Mouse (Mus musculus): Measurements from ENCODE around the gene Cnot3. TPM values are rescaled to one million over a fixed set of nuclear protein-coding genes. Genes with fewer than 3 reads are reported as not detected.

Cnot3 gene
- total RNA-seq, 2 experiments from 2014 or later = 49.7 to 55.9 TPM

Small RNAs within 50 kb of the gene (microRNA-seq; reads per million reads assigned to microRNA genes)
- gene Mir3572 = 6.4 to 7.1 reads per million in 2 experiments

Other genes starting within 250 kb of the Cnot3 start
- 1 to 10 TPM; 2.0 to 2.7 TPM for gene Cacng6, start 221.1 kb upstream of the Cnot3 start, total RNA-seq (2021)
- gene Tarm1, start 142.6 kb upstream of the Cnot3 start, total RNA-seq (2021) = not detected
- 1 to 10 TPM; 1.2 to 1.8 TPM for gene Oscar, start 29.1 kb upstream of the Cnot3 start, total RNA-seq (2021)
- gene Ndufa3, start 27.9 kb upstream of the Cnot3 start, total RNA-seq (2021) = 100 to 1,000 TPM; 546 to 598 TPM
- 10 to 100 TPM; 37.0 to 43.8 TPM for gene Tfpt, start 15.3 kb upstream of the Cnot3 start, total RNA-seq (2021)
- 10 to 100 TPM; 50.9 to 51.1 TPM for gene Prpf31, start 15.3 kb upstream of the Cnot3 start, total RNA-seq (2021)
- gene Leng1, start 20.6 kb downstream of the Cnot3 start, total RNA-seq (2021) = 1 to 10 TPM; 4.0 to 4.9 TPM
- gene Tmc4, start 32.3 kb downstream of the Cnot3 start, total RNA-seq (2021) = 1 to 10 TPM; 4.3 to 4.6 TPM
- gene Tsen34, start 47.6 kb downstream of the Cnot3 start, total RNA-seq (2021) = 10 to 100 TPM; 61.2 to 74.1 TPM
- gene Mboat7, start 48.3 kb downstream of the Cnot3 start, total RNA-seq (2021) = 100 to 1,000 TPM; 165 to 167 TPM
- 100 to 1,000 TPM; 367 to 392 TPM for gene Rps9, start 58.7 kb downstream of the Cnot3 start, total RNA-seq (2021)
- under 1 TPM; 0.09 to 0.15 TPM for gene Pirb, start 75.1 kb downstream of the Cnot3 start, total RNA-seq (2021)
- gene Gm15448, start 180.4 kb downstream of the Cnot3 start, total RNA-seq (2021) = not detected
- not detected for gene Pira2, start 199.8 kb downstream of the Cnot3 start, total RNA-seq (2021)

Measured in left cerebral cortex, postnatal 14 days (tissue).